In the genomic region with DNA sequence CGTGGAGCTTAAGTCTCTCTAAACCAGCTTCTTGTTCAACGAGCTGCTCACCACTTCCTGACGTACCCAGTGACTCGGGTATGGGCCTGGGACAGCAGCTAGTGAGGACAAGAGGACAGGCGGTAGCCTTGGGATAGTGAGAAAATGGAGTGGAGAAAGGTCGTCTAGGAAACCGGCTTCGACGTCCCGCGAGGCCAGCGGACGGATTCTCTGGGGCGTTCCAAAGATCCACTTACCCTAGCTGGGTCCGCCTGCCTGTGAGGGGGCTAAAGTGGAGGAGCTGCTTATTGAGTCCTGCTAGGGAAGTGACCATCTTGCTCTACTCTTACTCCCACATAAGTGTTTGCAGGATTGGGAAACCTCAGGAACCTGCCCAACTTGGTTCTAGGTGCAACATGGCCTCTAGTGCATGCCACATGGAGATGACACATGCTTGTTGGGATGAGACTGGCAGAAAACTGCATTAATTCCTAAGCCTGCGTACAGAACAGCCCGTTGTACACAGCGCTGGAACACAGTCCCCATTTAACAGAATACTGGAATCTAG, we compare ENCODE assay signal across 8 mouse cellular contexts. TPM values are rescaled to one million over a fixed set of nuclear protein-coding genes. Genes with fewer than 3 reads are reported as not detected.
DNase-seq lines count a peak whose midpoint lies in the region; ATAC-seq and TF ChIP-seq lines count a peak whose summit lies in the region.

No protein-coding gene starts in this region.

- peak overlapping the region; percentile 52 for H3K4me3 ChIP-seq in embryonic facial prominence, embryonic 11.5 days (ENCODE audit: low read depth, low read length)
- H3K4me3 ChIP-seq in hindbrain, postnatal 0 days (ENCODE audit: low read length) = peak overlapping the region; percentile 69
- peak overlapping the region; percentile 78 for H3K4me3 ChIP-seq in midbrain, embryonic 16.5 days (ENCODE audit: low read depth, low read length)

- peak overlapping the region; percentile 70 for H3K4me2 ChIP-seq in embryonic facial prominence, embryonic 11.5 days (ENCODE audit: low read depth, low read length)
- H3K4me2 ChIP-seq in hindbrain, postnatal 0 days (ENCODE audit: low read depth, low read length) = peak overlapping the region; percentile 79
- peak overlapping the region; percentile 74 for H3K4me2 ChIP-seq in midbrain, embryonic 16.5 days (ENCODE audit: low read length)

- ATAC-seq in embryonic facial prominence, embryonic 11.5 days (replicated peaks; ENCODE audit: insufficient number of reproducible peaks, low FRiP score, low TSS enrichment, low read depth) = no peak; the same call in 1 of the 2 replicates
- peak; percentile 68 for ATAC-seq in hindbrain, postnatal 0 days
- peak; percentile 22 for ATAC-seq in midbrain, embryonic 16.5 days

- 15% methylated on average over 18 of the region's 18 CpGs for WGBS in embryonic facial prominence, embryonic 11.5 days
- 14% methylated on average over 18 of the region's 18 CpGs for WGBS in hindbrain, postnatal 0 days
- WGBS in midbrain, embryonic 16.5 days = 14% methylated on average over 18 of the region's 18 CpGs

- peak overlapping the region; percentile 65 for H3K9ac ChIP-seq in embryonic facial prominence, embryonic 11.5 days (replicated peaks; ENCODE audit: low read length)
- H3K9ac ChIP-seq in hindbrain, postnatal 0 days (replicated peaks; ENCODE audit: low read length) = peak overlapping the region; percentile 84
- H3K9ac ChIP-seq in midbrain, embryonic 16.5 days (ENCODE audit: low read depth, low read length) = peak overlapping the region; percentile 85

- H3K4me1 ChIP-seq in embryonic facial prominence, embryonic 11.5 days (ENCODE audit: control insufficient read depth, insufficient read depth, low read length) = no peaks in the 10 kb centered on the region
- H3K4me1 ChIP-seq in hindbrain, postnatal 0 days (ENCODE audit: insufficient read depth, low read length) = peaks cover 8% of the 10 kb centered on the region; the same call in 1 of the 2 replicates
- H3K4me1 ChIP-seq in midbrain, embryonic 16.5 days (ENCODE audit: control insufficient read depth, insufficient read depth, low read length) = peaks cover 31% of the 10 kb centered on the region

- DNase-seq in kidney, postnatal 10 days = peak; percentile 26
- no peak for DNase-seq in kidney, postnatal 36 days
- DNase-seq in embryonic facial prominence, embryonic 11.5 days (ENCODE audit: low spot score) = peak; percentile 53
- no peak for DNase-seq in hindbrain, postnatal 0 days (ENCODE audit: low spot score)
- no peak for DNase-seq in ovary, postnatal 10 days (ENCODE audit: low spot score)
- no peak for DNase-seq in ovary, postnatal 14 days (ENCODE audit: low spot score)
- no peak for DNase-seq in cerebellum, adult 8-10 months

- 0 out of 2 replicates have a peak overlapping the region, but pooled peaks have one; percentile 47 for H3K27ac ChIP-seq in embryonic facial prominence, embryonic 11.5 days (replicated peaks; ENCODE audit: low read depth, low read length)
- peak overlapping the region; percentile 85 for H3K27ac ChIP-seq in hindbrain, postnatal 0 days
- H3K27ac ChIP-seq in midbrain, embryonic 16.5 days (ENCODE audit: low read length) = peak overlapping the region; percentile 82

- H3K9me3 ChIP-seq in embryonic facial prominence, embryonic 11.5 days (replicated peaks; ENCODE audit: control insufficient read depth, low read length) = no peaks in the 10 kb centered on the region
- H3K9me3 ChIP-seq in hindbrain, postnatal 0 days (ENCODE audit: low read length) = no peaks in the 10 kb centered on the region
- H3K9me3 ChIP-seq in midbrain, embryonic 16.5 days (replicated peaks; ENCODE audit: control insufficient read depth, low read length, poor library complexity, severe bottlenecking) = no peaks in the 10 kb centered on the region

- H3K27me3 ChIP-seq in embryonic facial prominence, embryonic 11.5 days (ENCODE audit: control insufficient read depth, insufficient read depth, low read length) = no peaks in the 10 kb centered on the region
- no peaks in the 10 kb centered on the region for H3K27me3 ChIP-seq in hindbrain, postnatal 0 days (ENCODE audit: insufficient read depth, low read length)
- H3K27me3 ChIP-seq in midbrain, embryonic 16.5 days (ENCODE audit: control insufficient read depth, insufficient read depth, low read depth, low read length) = no peaks in the 10 kb centered on the region

- no peaks in the 10 kb centered on the region for H3K36me3 ChIP-seq in embryonic facial prominence, embryonic 11.5 days (replicated peaks; ENCODE audit: control insufficient read depth, insufficient read depth, low read depth, low read length)
- no peaks in the 10 kb centered on the region for H3K36me3 ChIP-seq in hindbrain, postnatal 0 days (ENCODE audit: insufficient read depth, low read length)
- H3K36me3 ChIP-seq in midbrain, embryonic 16.5 days (ENCODE audit: control insufficient read depth, insufficient read depth, low read length) = no peaks in the 10 kb centered on the region

- TF ChIP-seq CTCF in hindbrain, postnatal 0 days (IDR thresholded peaks at IDR 0.05; ENCODE audit: low read depth) = no peak

RNA-seq across cellular contexts. Expression of a gene that starts 0.7 kb away (rescaled TPM):
- 28.3 and 28.9 TPM in 2 replicates for polyA plus RNA-seq in embryonic facial prominence, embryonic 11.5 days (2014; fragmentation: Nextera tagmentation; extraction: Ambion mirVana)
- total RNA-seq in hindbrain, postnatal 0 days (2014; rRNA removed) = 14.5 and 14.8 TPM in 2 replicates
- polyA plus RNA-seq in hindbrain, postnatal 0 days (2015; fragmentation: Nextera tagmentation; extraction: Ambion mirVana) = 7.1 and 7.6 TPM in 2 replicates
- polyA plus RNA-seq in midbrain, embryonic 16.5 days (2015; fragmentation: Nextera tagmentation; extraction: Ambion mirVana) = 5.8 and 6.4 TPM in 2 replicates

Comparison
In these comparisons a context has a peak if more than half of its experiments do, and no peak if none do; other contexts are left out.
1. DNase-seq: peak in kidney, postnatal 10 days (single experiment) and embryonic facial prominence, embryonic 11.5 days (single experiment); none in kidney, postnatal 36 days (0 of 2), hindbrain, postnatal 0 days (single experiment), ovary, postnatal 10 days (single experiment), ovary, postnatal 14 days (single experiment) and cerebellum, adult 8-10 months (single experiment).
2. Peak in every context shown above with its lines, with median percentiles within 50 percentile points of each other: H3K27ac ChIP-seq, H3K4me2 ChIP-seq, H3K4me3 ChIP-seq and H3K9ac ChIP-seq.